9 mouse cellular contexts compared by ENCODE assay signal in genomic region chr14:62975046-62975445, GRCm38 (mm10). TPM values are rescaled to one million over a fixed set of nuclear protein-coding genes. Genes with fewer than 3 reads are reported as not detected.
DNase-seq lines count a peak whose midpoint lies in the region; ATAC-seq and TF ChIP-seq lines count a peak whose summit lies in the region.
"Had no signal": no experiment of that assay in that cellular context is flagged by ENCODE, and none has a peak within 500 bp of the region (broad histone marks: within the 10 kb centered on the region; RNA-seq: fewer than 3 reads in every experiment).

No protein-coding gene starts in this region.

- 23% methylated on average over 5 of the region's 5 CpGs for WGBS in kidney, adult 2 months
- 13% methylated on average over 5 of the region's 5 CpGs for WGBS in kidney, embryonic 16.5 days
- 17% methylated on average over 5 of the region's 5 CpGs for WGBS in embryonic facial prominence, embryonic 10.5 days

- H3K4me1 ChIP-seq in kidney, adult 2 months (ENCODE audit: control insufficient read depth, insufficient read depth, low read length), result no peaks in the 10 kb centered on the region
- no peaks in the 10 kb centered on the region for H3K4me1 ChIP-seq in kidney, embryonic 16.5 days (ENCODE audit: insufficient read depth, low read length)
- H3K4me1 ChIP-seq in embryonic facial prominence, embryonic 10.5 days, result peaks cover 13% of the 10 kb centered on the region; the same call in 1 of the 2 replicates

- TF ChIP-seq CTCF in kidney, adult 2 months (conservative IDR thresholded peaks at IDR 0.05; ENCODE audit: insufficient read depth, insufficient read length, low read depth, low read length), result peak; percentile 71

- no peak overlapping the region for H3K9ac ChIP-seq in kidney, embryonic 16.5 days (replicated peaks; ENCODE audit: low read length)

- no peak overlapping the region for H3K4me2 ChIP-seq in kidney, embryonic 16.5 days (replicated peaks; ENCODE audit: low read depth, low read length)

- peak; percentile 60 for DNase-seq in kidney, adult 2 months
- peak; percentile 83 for DNase-seq in adrenal gland, postnatal 14 days
- DNase-seq in embryonic facial prominence, embryonic 10.5 days (ENCODE audit: low spot score), result peak; percentile 73
- peak; percentile 73 to 83 for DNase-seq in heart, postnatal 36 days
- DNase-seq in left cerebral cortex, postnatal 36 days (ENCODE audit: low spot score in 2 of 2), result peak; percentile 33 to 49
- DNase-seq in retina, embryonic 14.5 days (ENCODE audit: low spot score), result peak; percentile 81
- peak; percentile 52 for DNase-seq in urinary bladder, adult 2 months (ENCODE audit: low spot score)

- H3K4me3 ChIP-seq in kidney, adult 2 months (ENCODE audit: insufficient read depth, low read depth, low read length), result no peak overlapping the region
- H3K4me3 ChIP-seq in kidney, embryonic 16.5 days (ENCODE audit: low read length), result no peak overlapping the region
- H3K4me3 ChIP-seq in embryonic facial prominence, embryonic 10.5 days, result no peak overlapping the region
- H3K4me3 ChIP-seq: erythroblast, embryonic 14.5 days had no signal

- TF ChIP-seq POLR2A in kidney, adult 2 months (IDR thresholded peaks at IDR 0.05; ENCODE audit: low read depth, low read length), result no peak

- H3K27ac ChIP-seq in kidney, adult 2 months (ENCODE audit: insufficient read depth, low read depth, low read length), result no peak overlapping the region
- no peak overlapping the region for H3K27ac ChIP-seq in kidney, embryonic 16.5 days (ENCODE audit: low read length)
- H3K27ac ChIP-seq in embryonic facial prominence, embryonic 10.5 days (replicated peaks), result no peak overlapping the region

- no peak for ATAC-seq in kidney, embryonic 16.5 days (ENCODE audit: low FRiP score, low TSS enrichment)

- H3K9me3 ChIP-seq in kidney, embryonic 16.5 days (ENCODE audit: low read length), result no peaks in the 10 kb centered on the region
- H3K9me3 ChIP-seq in embryonic facial prominence, embryonic 10.5 days, result no peaks in the 10 kb centered on the region

- no peaks in the 10 kb centered on the region for H3K27me3 ChIP-seq in kidney, adult 2 months (replicated peaks; ENCODE audit: control insufficient read depth, insufficient read depth, low read length)
- no peaks in the 10 kb centered on the region for H3K27me3 ChIP-seq in kidney, embryonic 16.5 days (ENCODE audit: insufficient read depth, low read length)
- no peaks in the 10 kb centered on the region for H3K27me3 ChIP-seq in embryonic facial prominence, embryonic 10.5 days (replicated peaks; ENCODE audit: low read depth, poor library complexity, severe bottlenecking)

- intact Hi-C loops in heart, postnatal 36 days (cut with DNase I), result loop anchor here (1.0 to 5.0 kb wide), 5 partner anchors 96 to 483 kb away; partner anchors contain the start of genes Fam124a and Wdfy2
- intact Hi-C loops in left cerebral cortex, postnatal 36 days (cut with DNase I), result no loop called here

- H3K36me3 ChIP-seq in kidney, adult 2 months (ENCODE audit: control insufficient read depth, insufficient read depth, low read length), result no peaks in the 10 kb centered on the region
- no peaks in the 10 kb centered on the region for H3K36me3 ChIP-seq in kidney, embryonic 16.5 days (ENCODE audit: insufficient read depth, low read length)
- H3K36me3 ChIP-seq in embryonic facial prominence, embryonic 10.5 days (replicated peaks), result no peaks in the 10 kb centered on the region

RNA-seq across cellular contexts. Expression of gene Defb48, which starts 9.3 kb away (rescaled TPM):
- not detected in 2 replicates for polyA plus RNA-seq in kidney, adult 2 months (2012; rRNA removed)
- polyA plus RNA-seq in kidney, embryonic 16.5 days (2015; fragmentation: Nextera tagmentation; extraction: Ambion mirVana), result not detected in 2 replicates
- not detected in 2 replicates for total RNA-seq in adrenal gland, postnatal 14 days (2021)
- polyA plus RNA-seq in embryonic facial prominence, embryonic 10.5 days (2016; fragmentation: Nextera tagmentation; extraction: Ambion mirVana), result not detected in 2 replicates
- not detected for total RNA-seq in heart, postnatal 36 days (2021)
- total RNA-seq in left cerebral cortex, postnatal 36 days (2021), result not detected
- not detected in 2 replicates for polyA plus RNA-seq in urinary bladder, adult 2 months (2012; rRNA removed)
- polyA plus RNA-seq: erythroblast, embryonic 14.5 days had no signal

RNA-seq across cellular contexts. Expression of gene Defb47, which starts 22.8 kb away (rescaled TPM):
- not detected in 2 replicates for polyA plus RNA-seq in kidney, adult 2 months (2012; rRNA removed)
- not detected in 2 replicates for polyA plus RNA-seq in kidney, embryonic 16.5 days (2015; fragmentation: Nextera tagmentation; extraction: Ambion mirVana)
- total RNA-seq in adrenal gland, postnatal 14 days (2021), result not detected in 2 replicates
- polyA plus RNA-seq in embryonic facial prominence, embryonic 10.5 days (2016; fragmentation: Nextera tagmentation; extraction: Ambion mirVana), result not detected in 2 replicates
- not detected for total RNA-seq in heart, postnatal 36 days (2021)
- not detected for total RNA-seq in left cerebral cortex, postnatal 36 days (2021)
- not detected in 2 replicates for polyA plus RNA-seq in urinary bladder, adult 2 months (2012; rRNA removed)
- polyA plus RNA-seq: erythroblast, embryonic 14.5 days had no signal

RNA-seq across cellular contexts. Expression of gene Defb43, which starts 36.5 kb away (rescaled TPM):
- polyA plus RNA-seq in kidney, adult 2 months (2012; rRNA removed), result not detected in 2 replicates
- polyA plus RNA-seq in kidney, embryonic 16.5 days (2015; fragmentation: Nextera tagmentation; extraction: Ambion mirVana), result not detected in 2 replicates
- total RNA-seq in adrenal gland, postnatal 14 days (2021), result not detected in 2 replicates
- not detected in 2 replicates for polyA plus RNA-seq in embryonic facial prominence, embryonic 10.5 days (2016; fragmentation: Nextera tagmentation; extraction: Ambion mirVana)
- total RNA-seq in heart, postnatal 36 days (2021), result not detected
- total RNA-seq in left cerebral cortex, postnatal 36 days (2021), result not detected
- polyA plus RNA-seq in urinary bladder, adult 2 months (2012; rRNA removed), result not detected in 2 replicates
- polyA plus RNA-seq: erythroblast, embryonic 14.5 days had no signal
